Mouse (Mus musculus) gastrocnemius, postnatal 25 days (tissue): ENCODE measurements around the gene Gse1. TPM values are rescaled to one million over a fixed set of nuclear protein-coding genes. Genes with fewer than 3 reads are reported as not detected.

Source experiments
- DNase-seq: peaks from one replicate; pipeline ENCODE4 v3.0.0; 2022
- total RNA-seq, 2 experiments: library from RNA; stranded (reverse); gene quantifications; 1 replicate in 1 of 2; 2 replicates in 1 of 2; pipeline ENCODE4 v1.2.3; 2021

Gse1 gene
- total RNA-seq, 2 experiments from 2014 or later = 23.1 to 27.1 TPM

GRCm38 (mm10) chr8:120376847-120377802 lies 148.9 kb downstream of the Gse1 start:
- no peak for DNase-seq

- no peak for DNase-seq
Observed at GRCm38 (mm10) chr8:120377803-120378189, 149.5 kb downstream of the Gse1 start.

GRCm38 (mm10) chr8:120378306-120378705 lies 150.1 kb downstream of the Gse1 start:
- peak; percentile 83 for DNase-seq

GRCm38 (mm10) chr8:120379015-120379414 lies 150.8 kb downstream of the Gse1 start:
- no peak for DNase-seq

GRCm38 (mm10) chr8:120381865-120382264 lies 153.6 kb downstream of the Gse1 start:
- no peak for DNase-seq

DNA sequence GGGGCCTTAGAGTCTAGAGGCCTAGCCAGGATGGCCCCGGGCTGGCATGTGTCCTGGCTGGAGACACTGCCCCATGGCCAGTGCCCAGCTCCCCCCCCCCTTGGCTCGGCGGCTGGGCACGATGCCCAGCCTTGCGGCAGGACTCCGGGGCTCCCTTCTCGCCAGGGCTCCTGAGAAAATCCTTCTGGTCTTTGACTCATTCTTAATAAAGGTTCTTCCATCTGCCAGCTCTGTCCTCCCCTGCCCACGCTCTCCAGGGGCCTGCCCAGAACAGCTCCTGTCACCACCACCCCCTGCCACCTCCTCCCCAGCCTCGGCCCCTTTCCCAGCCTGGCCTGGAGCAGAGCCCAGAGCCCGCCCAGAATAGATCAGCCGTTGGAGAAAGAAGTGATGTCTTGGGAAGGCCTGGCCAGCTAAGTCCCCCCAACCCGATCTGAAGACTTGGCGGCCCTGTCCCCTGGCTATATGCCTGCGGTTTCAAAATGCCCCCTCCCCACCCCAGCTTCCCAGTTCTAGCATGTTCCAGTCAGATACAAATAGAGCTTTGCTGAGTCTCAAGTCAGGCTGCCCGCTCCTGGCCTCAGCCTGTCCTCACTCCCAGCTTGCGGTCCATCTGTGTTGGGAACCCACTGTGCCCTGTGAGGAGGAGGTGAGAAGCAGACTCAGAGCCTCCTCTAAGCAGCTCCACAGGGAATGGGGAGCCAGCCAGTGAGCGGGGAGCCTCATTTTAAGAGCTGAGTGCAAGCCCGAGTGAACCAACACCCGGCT lies 154.4 kb downstream of the Gse1 start:
- DNase-seq = peak; percentile 92

GRCm38 (mm10) chr8:120383204-120383560 lies 154.9 kb downstream of the Gse1 start:
- peak; percentile 27 for DNase-seq

DNA sequence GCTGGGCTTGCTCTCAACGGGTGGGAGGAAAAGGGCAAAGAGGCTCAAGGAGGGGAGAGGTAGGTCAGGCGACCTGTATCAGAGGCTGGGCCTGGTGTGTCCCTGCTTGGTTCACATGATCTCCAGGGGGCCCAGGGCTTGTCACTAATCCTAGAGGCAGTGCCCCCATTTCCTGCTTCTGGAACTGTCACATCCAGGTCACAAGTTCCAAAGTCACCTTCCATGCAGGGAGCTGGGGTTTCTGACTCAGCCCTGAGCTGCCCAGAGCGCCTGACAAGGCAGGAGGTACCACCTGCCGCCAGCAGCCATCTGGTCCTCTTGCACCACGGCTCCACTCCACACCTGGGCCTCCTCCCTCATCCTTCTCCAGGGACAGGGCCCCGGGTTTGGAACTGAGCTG lies 155.5 kb downstream of the Gse1 start:
- no peak for DNase-seq

DNA sequence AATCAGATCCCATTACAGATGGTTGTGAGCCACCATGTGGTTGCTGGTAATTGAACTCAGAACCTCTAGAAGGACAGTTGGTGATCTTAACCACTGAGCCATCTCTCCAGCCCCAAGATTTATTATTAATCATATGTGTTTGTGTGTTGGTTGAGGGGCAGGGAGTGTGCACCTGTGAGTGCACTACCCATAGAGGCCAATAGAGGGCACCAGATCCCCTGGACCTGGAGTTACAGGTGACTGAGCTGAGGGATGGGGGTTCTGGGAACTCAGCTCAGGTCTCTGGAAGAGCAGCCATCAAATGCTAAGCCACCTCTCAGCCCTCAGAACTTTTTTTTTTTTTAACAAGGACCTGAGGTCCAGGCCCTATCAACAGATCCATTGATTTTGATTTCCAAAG lies 156.5 kb downstream of the Gse1 start:
- DNase-seq = no peak

DNA sequence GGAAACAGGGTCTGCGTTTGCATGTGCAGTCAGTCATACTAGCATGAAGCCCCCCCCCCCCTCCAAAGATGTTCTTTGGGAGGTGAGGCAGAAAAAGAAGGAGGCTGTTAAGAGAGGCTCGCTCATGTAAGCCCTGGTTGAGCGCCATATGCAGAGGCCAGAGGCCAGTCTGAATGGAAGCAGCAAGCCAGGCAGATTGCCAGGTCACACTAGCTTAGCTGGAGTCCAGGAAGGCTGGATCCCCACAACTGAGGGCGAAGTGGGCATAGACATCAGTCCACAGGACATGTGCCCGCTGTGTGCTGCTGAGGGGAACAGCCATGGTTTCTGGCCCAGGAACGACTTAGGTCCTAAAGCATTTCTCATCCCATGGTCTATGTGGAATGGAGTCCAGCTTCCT lies 160.0 kb downstream of the Gse1 start:
- no peak for DNase-seq

DNA sequence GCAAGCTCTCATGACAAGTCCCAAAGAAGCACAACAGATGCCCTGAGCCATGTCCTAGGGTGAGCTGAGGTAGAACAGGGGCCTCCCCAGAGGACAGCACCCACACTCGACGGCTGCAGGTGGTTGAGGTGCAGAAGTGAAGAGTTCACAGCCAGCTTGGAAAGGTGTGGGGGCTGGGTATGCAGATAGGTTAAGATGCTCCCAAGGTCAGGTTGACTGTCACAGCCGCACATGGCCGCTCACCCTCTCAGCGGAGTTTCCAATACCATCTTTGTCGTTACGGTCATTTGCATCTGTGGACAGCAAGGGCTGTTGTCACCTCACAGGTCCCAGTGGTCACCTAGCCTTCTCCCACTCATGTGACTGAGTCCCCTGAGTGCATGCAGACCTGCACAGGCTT lies 162.3 kb downstream of the Gse1 start:
- DNase-seq = no peak

DNA sequence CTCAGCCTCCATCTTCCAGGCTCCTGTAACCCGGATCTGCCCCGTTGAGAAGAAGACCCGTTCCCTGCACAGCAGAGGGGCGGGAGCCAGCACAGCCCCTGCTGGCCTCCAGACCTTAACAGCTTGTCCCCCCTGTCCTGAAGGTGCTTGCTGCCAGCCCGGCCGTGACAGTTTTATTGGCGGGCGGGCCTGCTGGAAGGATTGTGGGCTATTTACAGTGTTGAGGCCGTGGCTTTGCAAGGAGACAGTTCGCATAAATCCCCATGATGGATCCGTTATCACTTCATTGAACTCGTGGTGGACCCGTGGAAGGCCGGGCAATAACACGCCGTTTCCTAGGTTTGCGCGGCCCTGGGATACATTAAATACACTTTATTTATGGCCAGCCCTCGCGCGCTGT lies 163.6 kb downstream of the Gse1 start:
- no peak for DNase-seq

DNA sequence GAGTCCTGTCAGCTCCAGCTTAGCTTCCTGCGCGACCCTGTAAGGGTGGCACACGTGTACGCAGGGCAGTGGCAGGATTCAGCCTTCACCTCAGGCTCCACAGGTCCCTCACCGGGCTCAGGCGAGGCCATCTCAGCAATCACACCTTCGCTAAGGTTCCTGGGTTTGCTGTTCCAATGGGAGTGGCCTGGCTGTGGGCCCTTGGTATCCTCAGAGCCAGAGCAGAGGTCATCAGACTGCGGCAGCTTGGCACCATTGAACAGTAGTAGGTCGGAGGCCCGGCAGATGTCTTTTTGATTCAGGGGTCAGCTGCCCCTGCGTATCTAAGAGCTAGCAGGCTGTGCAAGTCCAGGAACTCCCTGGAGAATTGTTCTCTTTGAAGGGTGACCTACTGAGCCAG lies 164.8 kb downstream of the Gse1 start:
- DNase-seq = no peak

DNA sequence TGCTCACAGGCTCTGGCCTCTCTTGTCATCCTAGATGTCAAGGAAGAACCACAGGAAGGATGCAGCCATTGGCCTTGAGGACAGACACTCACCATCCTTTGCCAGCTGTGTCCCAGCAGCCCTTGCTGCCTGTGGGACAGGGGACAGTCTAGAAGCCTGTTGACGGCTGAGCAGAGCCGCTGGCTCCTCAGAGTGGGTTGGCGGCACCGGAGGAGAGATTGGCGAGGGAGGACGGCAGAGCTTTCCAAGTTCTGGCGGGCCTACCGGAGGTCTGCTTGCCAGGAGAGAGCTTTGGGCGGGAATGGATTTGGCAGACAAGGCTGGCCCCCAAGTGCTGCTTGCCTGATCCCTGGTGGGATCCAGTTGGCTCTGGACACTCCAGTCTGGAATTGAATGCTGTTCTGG lies 165.6 kb downstream of the Gse1 start:
- peak; percentile 71 for DNase-seq

- DNase-seq = no peak
Observed at GRCm38 (mm10) chr8:120395892-120396291, 167.6 kb downstream of the Gse1 start.

GRCm38 (mm10) chr8:120396756-120397155 lies 168.5 kb downstream of the Gse1 start:
- DNase-seq = no peak

GRCm38 (mm10) chr8:120397444-120398411 lies 169.5 kb downstream of the Gse1 start:
- DNase-seq = no peak

GRCm38 (mm10) chr8:120399212-120399934 lies 171.1 kb downstream of the Gse1 start:
- DNase-seq = no peak

GRCm38 (mm10) chr8:120401216-120401615 lies 173.0 kb downstream of the Gse1 start:
- no peak for DNase-seq

- DNase-seq = no peak
Observed at GRCm38 (mm10) chr8:120401712-120402111, 173.5 kb downstream of the Gse1 start.

GRCm38 (mm10) chr8:120403606-120404269 lies 175.5 kb downstream of the Gse1 start:
- no peak for DNase-seq
